In genomic region chr19:9937428-9937827, GRCm38 (mm10) we compare ENCODE assay signal across 14 mouse cellular contexts.
"Had no signal": no experiment of that assay in that cellular context is flagged by ENCODE, and none has a peak within 500 bp of the region (broad histone marks: within the 10 kb centered on the region; RNA-seq: fewer than 3 reads in every experiment).

No protein-coding gene starts in this region.

- ATAC-seq: intestine, postnatal 0 days; midbrain, embryonic 13.5 days had no signal

- H3K9me3 ChIP-seq: limb, embryonic 10.5 days; limb, embryonic 13.5 days; lung, embryonic 15.5 days; midbrain, embryonic 13.5 days; stomach, embryonic 15.5 days had no signal

- DNase-seq: kidney, adult 2 months; kidney, postnatal 25 days; layer of hippocampus, adult 9-11 months; lung, adult 18-20 months; lung, postnatal 10 days; lung, postnatal 36 days had no signal

- H3K4me2 ChIP-seq: limb, embryonic 13.5 days; lung, embryonic 15.5 days; midbrain, embryonic 13.5 days; stomach, embryonic 15.5 days had no signal

- H3K9ac ChIP-seq: limb, embryonic 13.5 days; lung, embryonic 15.5 days; midbrain, embryonic 13.5 days; stomach, embryonic 15.5 days had no signal

- H3K36me3 ChIP-seq: limb, embryonic 10.5 days; limb, embryonic 13.5 days; lung, embryonic 15.5 days; midbrain, embryonic 13.5 days; stomach, embryonic 15.5 days had no signal

- H3K4me3 ChIP-seq: layer of hippocampus, adult 2 months; limb, embryonic 10.5 days; limb, embryonic 13.5 days; lung, embryonic 15.5 days; midbrain, embryonic 13.5 days; stomach, embryonic 15.5 days had no signal

- H3K27ac ChIP-seq: kidney, postnatal 0 days; limb, embryonic 10.5 days; limb, embryonic 13.5 days; midbrain, embryonic 13.5 days; stomach, embryonic 15.5 days had no signal

- H3K27me3 ChIP-seq: limb, embryonic 13.5 days; lung, embryonic 15.5 days; midbrain, embryonic 13.5 days; stomach, embryonic 15.5 days had no signal
